24 mouse cellular contexts compared by ENCODE assay signal in genomic region chr13:27553336-27553735, GRCm38 (mm10). TPM values are rescaled to one million over a fixed set of nuclear protein-coding genes. Genes with fewer than 3 reads are reported as not detected.
DNase-seq lines count a peak whose midpoint lies in the region; ATAC-seq and TF ChIP-seq lines count a peak whose summit lies in the region.
"Had no signal": no experiment of that assay in that cellular context is flagged by ENCODE, and none has a peak within 500 bp of the region (broad histone marks: within the 10 kb centered on the region; RNA-seq: fewer than 3 reads in every experiment).

No protein-coding gene starts in this region.

- H3K9me3 ChIP-seq in intestine, embryonic 15.5 days: no peaks in the 10 kb centered on the region
- H3K9me3 ChIP-seq: embryonic facial prominence, embryonic 13.5 days; embryonic facial prominence, embryonic 15.5 days; forebrain, embryonic 10.5 days; forebrain, embryonic 12.5 days had no signal

- H3K9ac ChIP-seq in intestine, embryonic 15.5 days: no peak overlapping the region
- H3K9ac ChIP-seq: embryonic facial prominence, embryonic 13.5 days; embryonic facial prominence, embryonic 15.5 days; forebrain, embryonic 12.5 days had no signal

- no peaks in the 10 kb centered on the region for H3K79me3 ChIP-seq in C2C12 (ENCODE audit: low read depth)

- H3K4me3 ChIP-seq in C2C12 (ENCODE audit: insufficient read depth, poor library complexity, severe bottlenecking): no peak overlapping the region
- no peak overlapping the region for H3K4me3 ChIP-seq in intestine, embryonic 15.5 days (replicated peaks)
- H3K4me3 ChIP-seq: embryonic facial prominence, embryonic 13.5 days; embryonic facial prominence, embryonic 15.5 days; erythroblast, embryonic 14.5 days; forebrain, embryonic 10.5 days; forebrain, embryonic 12.5 days had no signal

- ATAC-seq in intestine, embryonic 15.5 days: no peak
- ATAC-seq: forebrain, embryonic 14.5 days; forebrain, embryonic 16.5 days had no signal

- no peaks in the 10 kb centered on the region for H3K36me3 ChIP-seq in C2C12 (ENCODE audit: control insufficient read depth, insufficient read depth)
- H3K36me3 ChIP-seq in intestine, embryonic 15.5 days: no peaks in the 10 kb centered on the region
- H3K36me3 ChIP-seq: embryonic facial prominence, embryonic 13.5 days; embryonic facial prominence, embryonic 15.5 days; forebrain, embryonic 10.5 days; forebrain, embryonic 12.5 days had no signal

- no peak overlapping the region for H3ac ChIP-seq in C2C12 (ENCODE audit: control insufficient read depth, insufficient read length, low read depth)

- no peaks in the 10 kb centered on the region for H3K27me3 ChIP-seq in C2C12 (ENCODE audit: control insufficient read depth, insufficient read depth, insufficient read length)
- no peaks in the 10 kb centered on the region for H3K27me3 ChIP-seq in intestine, embryonic 15.5 days (replicated peaks)
- H3K27me3 ChIP-seq: embryonic facial prominence, embryonic 13.5 days; embryonic facial prominence, embryonic 15.5 days; forebrain, embryonic 12.5 days had no signal

- H3K79me2 ChIP-seq in C2C12 (ENCODE audit: control insufficient read depth, insufficient read depth): no peaks in the 10 kb centered on the region

- H3K4me2 ChIP-seq in intestine, embryonic 15.5 days (replicated peaks): no peak overlapping the region
- H3K4me2 ChIP-seq: embryonic facial prominence, embryonic 13.5 days; embryonic facial prominence, embryonic 15.5 days; forebrain, embryonic 12.5 days had no signal

- no peaks in the 10 kb centered on the region for H3K4me1 ChIP-seq in intestine, embryonic 15.5 days (replicated peaks)
- H3K4me1 ChIP-seq: embryonic facial prominence, embryonic 13.5 days; embryonic facial prominence, embryonic 15.5 days; forebrain, embryonic 10.5 days; forebrain, embryonic 12.5 days had no signal

- DNase-seq in 3134 (ENCODE audit: extremely low read depth, insufficient read length, low spot score): peak; percentile 37
- peak; percentile 19 for DNase-seq in NIH3T3 (ENCODE audit: low read depth)
- DNase-seq in right cerebral cortex, adult 2 months (ENCODE audit: low spot score in 2 of 2): no peak
- DNase-seq: adrenal gland, adult 8-10 months; adrenal gland, postnatal 14 days; adrenal gland, postnatal 36 days; B cell, adult 2 months; cerebellum, adult 11-12 months; cerebellum, adult 2 months; cerebellum, adult 9-10 months; cerebellum, postnatal 14 days; cerebellum, postnatal 36 days; embryo, embryonic 11 days had no signal

- H3K27ac ChIP-seq in intestine, embryonic 15.5 days: no peak overlapping the region
- H3K27ac ChIP-seq: embryonic facial prominence, embryonic 13.5 days; embryonic facial prominence, embryonic 15.5 days; forebrain, embryonic 10.5 days; forebrain, embryonic 12.5 days had no signal

- TF ChIP-seq CTCF in C2C12 (IDR thresholded peaks at IDR 0.05; ENCODE audit: control insufficient read depth, insufficient read depth, insufficient read length): no peak

TF ChIP-seq in C2C12, 6 proteins besides CTCF, POLR2A, EP300 and RAD21:
- TF ChIP-seq MAX (IDR thresholded peaks at IDR 0.05) (no peak), USF1 (IDR thresholded peaks at IDR 0.05; ENCODE audit: low read depth) (peak; percentile 53), FOSL1 (IDR thresholded peaks at IDR 0.05; ENCODE audit: insufficient read depth, low read length, poor library complexity, severe bottlenecking) (no peak)
TF ChIP-seq in C2C12: peak in this region for 1.

RNA-seq across cellular contexts. Expression of gene Prl8a9, which starts 11.1 kb away (rescaled TPM):
- polyA plus RNA-seq in C2C12 (2012; fragmentation: generic; extraction: Trizol): not detected
- not detected in 2 replicates for polyA plus RNA-seq in intestine, embryonic 15.5 days (2015; fragmentation: Nextera tagmentation; extraction: Ambion mirVana)
- polyA plus RNA-seq: embryonic facial prominence, embryonic 11.5 days; embryonic facial prominence, embryonic 13.5 days; embryonic facial prominence, embryonic 15.5 days; erythroblast, embryonic 14.5 days; forebrain, embryonic 10.5 days; forebrain, embryonic 12.5 days; forebrain, embryonic 14.5 days; forebrain, embryonic 16.5 days had no signal

RNA-seq across cellular contexts. Expression of gene Prl8a1, which starts 28.6 kb away (rescaled TPM):
- polyA plus RNA-seq in C2C12 (2012; fragmentation: generic; extraction: Trizol): not detected
- polyA plus RNA-seq in intestine, embryonic 15.5 days (2015; fragmentation: Nextera tagmentation; extraction: Ambion mirVana): not detected in 2 replicates
- polyA plus RNA-seq: cerebellum, adult 2 months; embryonic facial prominence, embryonic 11.5 days; embryonic facial prominence, embryonic 13.5 days; embryonic facial prominence, embryonic 15.5 days; erythroblast, embryonic 14.5 days; forebrain, embryonic 10.5 days; forebrain, embryonic 12.5 days; forebrain, embryonic 14.5 days; forebrain, embryonic 16.5 days; frontal cortex, adult 2 months had no signal

RNA-seq across cellular contexts. Expression of gene Prl8a8, which starts 40.3 kb away (rescaled TPM):
- polyA plus RNA-seq in C2C12 (2012; fragmentation: generic; extraction: Trizol): not detected
- not detected in 2 replicates for polyA plus RNA-seq in intestine, embryonic 15.5 days (2015; fragmentation: Nextera tagmentation; extraction: Ambion mirVana)
- polyA plus RNA-seq: cerebellum, adult 2 months; embryonic facial prominence, embryonic 11.5 days; embryonic facial prominence, embryonic 13.5 days; embryonic facial prominence, embryonic 15.5 days; erythroblast, embryonic 14.5 days; forebrain, embryonic 10.5 days; forebrain, embryonic 12.5 days; forebrain, embryonic 14.5 days; forebrain, embryonic 16.5 days had no signal

RNA-seq across cellular contexts. Expression of gene Prl7b1, which starts 57.0 kb away (rescaled TPM):
- not detected for polyA plus RNA-seq in C2C12 (2012; fragmentation: generic; extraction: Trizol)
- polyA plus RNA-seq in intestine, embryonic 15.5 days (2015; fragmentation: Nextera tagmentation; extraction: Ambion mirVana): not detected in 2 replicates
- polyA plus RNA-seq: cerebellum, adult 2 months; embryonic facial prominence, embryonic 11.5 days; embryonic facial prominence, embryonic 13.5 days; embryonic facial prominence, embryonic 15.5 days; erythroblast, embryonic 14.5 days; forebrain, embryonic 10.5 days; forebrain, embryonic 12.5 days; forebrain, embryonic 14.5 days; forebrain, embryonic 16.5 days had no signal

Comparison
In these comparisons a context has a peak if more than half of its experiments do, and no peak if none do; other contexts are left out.
1. DNase-seq: peak in 3134 (single experiment) and NIH3T3 (single experiment); none in right cerebral cortex, adult 2 months (0 of 2).